Mouse (Mus musculus) CD4-positive naive resting alpha-beta T cell, adult 76 days (primary cell): ENCODE data around the gene C1s2. TPM values are rescaled to one million over a fixed set of nuclear protein-coding genes. Genes with fewer than 3 reads are reported as not detected.

ENCODE experiments used
- total RNA-seq: library from RNA; stranded (reverse); gene quantifications from one replicate; pipeline ENCODE4 v1.2.4, GENCODE M21; 2023

Gene C1s2
- total RNA-seq = not detected

DNA sequence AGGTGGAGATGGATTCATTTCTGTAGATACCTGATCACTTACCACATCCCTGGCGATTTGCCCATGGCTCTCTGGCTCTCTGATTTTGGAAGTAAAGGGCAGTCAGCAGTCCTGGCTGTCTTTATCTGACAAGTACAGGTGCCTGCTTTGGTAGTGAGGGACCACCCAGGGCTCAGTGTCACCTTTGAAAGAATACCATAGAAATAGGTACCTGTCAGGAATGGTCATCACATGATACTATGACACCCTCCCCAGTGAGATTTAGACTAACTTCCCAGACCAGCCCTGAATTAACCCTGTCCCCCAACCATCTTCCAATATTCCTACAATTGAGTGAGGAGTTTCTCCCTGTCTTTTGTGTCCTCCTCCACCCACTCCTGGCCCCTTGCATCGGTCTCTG is at the start of gene C1s2:
Gene C1s2, minus strand, starts transcription at position 101 of the 400 bp plus-strand sequence.

DNA sequence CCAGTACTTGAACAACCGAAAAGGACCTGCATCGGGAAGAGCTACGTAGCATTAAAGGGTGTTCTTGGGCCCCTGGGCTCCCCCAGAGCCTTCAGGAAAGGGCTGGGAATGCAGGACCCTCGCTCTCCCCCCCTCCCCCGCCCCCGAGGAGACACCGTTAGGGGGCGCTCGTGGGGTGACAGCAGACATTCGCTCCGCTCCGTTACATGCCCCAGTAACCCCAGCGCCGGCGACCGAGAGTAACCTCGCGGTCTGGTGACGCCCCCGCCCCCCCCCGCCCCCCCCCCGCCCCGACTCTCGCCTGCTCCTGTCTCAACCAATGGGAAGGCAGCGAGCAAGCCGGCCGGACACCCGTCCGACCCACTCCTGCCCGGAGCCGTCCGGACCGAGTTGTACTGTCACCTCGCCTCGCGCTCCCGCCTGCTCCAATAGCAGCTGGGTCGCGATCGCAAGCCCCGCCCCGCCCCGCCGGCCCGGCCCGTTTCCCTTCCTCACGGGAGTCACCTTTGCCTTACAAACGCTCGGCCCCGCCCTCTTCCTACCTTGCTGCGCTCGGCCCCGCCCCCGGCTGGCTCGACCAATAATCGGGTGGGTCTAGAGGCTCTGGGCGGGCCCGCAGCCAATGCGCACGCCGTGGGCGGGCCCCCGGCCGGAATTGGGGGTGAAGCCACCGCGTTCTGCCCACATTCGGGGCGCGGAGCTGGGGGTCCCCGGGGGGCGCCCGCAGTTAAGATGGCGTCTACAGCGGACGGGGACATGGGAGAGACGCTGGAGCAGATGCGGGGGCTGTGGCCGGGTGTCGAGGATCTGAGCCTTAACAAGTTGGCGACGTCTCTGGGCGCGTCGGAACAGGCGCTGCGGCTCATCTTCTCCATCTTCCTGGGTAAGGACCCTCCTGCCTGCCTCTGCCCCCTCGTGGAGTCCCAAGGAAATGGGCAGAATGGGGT is 26.9 kb upstream of the C1s2 start, which contains the start of gene Lpcat3:
Gene Lpcat3, plus strand, starts transcription at position 551 of the 947 bp plus-strand sequence.

Other genes with a start within 250 kb of the C1s2 start
- 78.8 TPM for gene Pex5, start 221.0 kb downstream of the C1s2 start, total RNA-seq
- gene Clstn3, start 171.3 kb downstream of the C1s2 start, total RNA-seq = 63.9 TPM
- gene C1rl, start 143.0 kb downstream of the C1s2 start, total RNA-seq = not detected
- gene C1ra, start 123.7 kb downstream of the C1s2 start, total RNA-seq = not detected
- not detected for gene C1s1, start 93.7 kb downstream of the C1s2 start, total RNA-seq
- gene C1rb, start 65.8 kb downstream of the C1s2 start, total RNA-seq = 0.38 TPM
- gene Lpcat3, start 26.9 kb upstream of the C1s2 start, total RNA-seq = 57.6 TPM
- 163 TPM for gene Emg1, start 76.1 kb upstream of the C1s2 start, total RNA-seq
- 127 TPM for gene Phb2, start 76.3 kb upstream of the C1s2 start, total RNA-seq
- 175 TPM for gene Ptpn6, start 102.6 kb upstream of the C1s2 start, total RNA-seq
- gene Grcc10, start 105.3 kb upstream of the C1s2 start, total RNA-seq = 222 TPM
- gene Gm45234, start 119.9 kb upstream of the C1s2 start, total RNA-seq = 1.9 TPM
- gene Atn1, start 120.4 kb upstream of the C1s2 start, total RNA-seq = 151 TPM
- gene Eno2, start 133.6 kb upstream of the C1s2 start, total RNA-seq = 2.5 TPM
- gene Lrrc23, start 143.6 kb upstream of the C1s2 start, total RNA-seq = 10.3 TPM
- 3.4 TPM for gene Spsb2, start 172.6 kb upstream of the C1s2 start, total RNA-seq
- gene Tpi1, start 178.2 kb upstream of the C1s2 start, total RNA-seq = 25.6 TPM
- 61.8 TPM for gene Usp5, start 193.4 kb upstream of the C1s2 start, total RNA-seq
- 4.2 TPM for gene Cdca3, start 193.5 kb upstream of the C1s2 start, total RNA-seq
- not detected for gene Gnb3, start 204.2 kb upstream of the C1s2 start, total RNA-seq
- gene P3h3, start 221.7 kb upstream of the C1s2 start, total RNA-seq = not detected
- 0.82 TPM for gene Gpr162, start 227.9 kb upstream of the C1s2 start, total RNA-seq